Mouse (Mus musculus): ENCODE measurements at regions not wholly inside any gene's neighbourhood (a gene's known extent, or its start where the extent isn't known, plus 50 kb on each side); places are given as distances from the start of the nearest gene placed in this dataset.

DNA sequence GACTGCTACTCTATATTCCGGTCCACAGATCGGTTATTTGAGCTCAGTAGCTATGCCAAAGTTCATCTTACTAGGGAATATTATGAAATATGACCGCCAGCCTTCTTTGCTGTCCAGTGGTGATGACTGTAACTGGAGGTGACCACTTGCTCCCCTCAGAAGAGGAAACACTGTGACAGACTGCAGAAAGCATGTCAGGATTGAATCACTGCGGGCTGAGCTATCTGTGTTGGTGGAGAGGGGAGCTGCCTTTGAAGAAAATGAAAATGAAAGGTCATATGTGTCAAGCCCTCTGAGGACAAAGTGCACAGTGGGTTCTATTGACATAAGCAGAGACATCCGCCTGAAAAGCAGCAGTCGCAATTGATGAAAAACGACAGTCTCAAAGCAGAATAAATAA, 222.5 kb downstream of the 1700009N14Rik start:
- Histone ChIP-seq H3K4me3 (replicated peaks; ENCODE audit: low read length) (no peak overlapping the region), H3K4me1 (replicated peaks; ENCODE audit: low read depth, low read length) (no peaks in the 10 kb centered on the region), H3K9me3 (ENCODE audit: low read length) (peaks cover 21% of the 10 kb centered on the region; the same call in 1 of the 2 replicates), H3K36me3 (ENCODE audit: insufficient read depth, low read length) (no peaks in the 10 kb centered on the region), H3K27me3 (ENCODE audit: insufficient read depth, low read length) (no peaks in the 10 kb centered on the region)
- no peak for TF ChIP-seq NANOG (IDR thresholded peaks at IDR 0.05; ENCODE audit: borderline replicate concordance, low read length)
- no peak for TF ChIP-seq CTCF (conservative IDR thresholded peaks at IDR 0.05; ENCODE audit: low read length)
- TF ChIP-seq POU5F1 (IDR thresholded peaks at IDR 0.05; ENCODE audit: borderline replicate concordance, low read length), result no peak

DNA sequence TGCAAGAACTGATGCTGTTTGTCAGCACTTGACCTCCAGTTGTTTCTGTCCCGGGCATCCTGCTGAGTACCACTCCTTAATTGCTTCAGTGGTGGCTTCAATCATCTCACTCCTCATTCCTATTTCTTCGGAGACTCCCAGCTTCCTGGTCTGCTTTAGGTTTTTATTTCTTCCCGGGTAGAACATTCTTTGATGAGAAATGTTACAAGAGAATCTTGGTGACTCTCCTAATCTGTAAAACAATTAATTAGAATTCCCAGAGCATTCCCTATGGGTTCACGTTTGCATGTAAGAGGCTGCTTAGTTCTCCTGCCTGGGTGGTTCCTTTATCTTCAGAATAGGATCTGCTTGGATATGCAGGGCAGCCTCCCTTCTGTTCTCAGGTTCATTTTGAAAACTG, 245.1 kb downstream of the 1700009N14Rik start:
- Histone ChIP-seq H3K4me1 (replicated peaks; ENCODE audit: low read depth, low read length) (peaks cover 35% of the 10 kb centered on the region), H3K4me3 (replicated peaks; ENCODE audit: low read length) (no peak overlapping the region), H3K36me3 (ENCODE audit: insufficient read depth, low read length) (no peaks in the 10 kb centered on the region), H3K9me3 (ENCODE audit: low read length) (peaks cover 13% of the 10 kb centered on the region), H3K27me3 (ENCODE audit: insufficient read depth, low read length) (no peaks in the 10 kb centered on the region)
- TF ChIP-seq NANOG (IDR thresholded peaks at IDR 0.05; ENCODE audit: borderline replicate concordance, low read length) (peak; percentile 65; the same call in 1 of the 2 replicates), CTCF (conservative IDR thresholded peaks at IDR 0.05; ENCODE audit: low read length) (no peak), POU5F1 (IDR thresholded peaks at IDR 0.05; ENCODE audit: borderline replicate concordance, low read length) (no peak)

DNA sequence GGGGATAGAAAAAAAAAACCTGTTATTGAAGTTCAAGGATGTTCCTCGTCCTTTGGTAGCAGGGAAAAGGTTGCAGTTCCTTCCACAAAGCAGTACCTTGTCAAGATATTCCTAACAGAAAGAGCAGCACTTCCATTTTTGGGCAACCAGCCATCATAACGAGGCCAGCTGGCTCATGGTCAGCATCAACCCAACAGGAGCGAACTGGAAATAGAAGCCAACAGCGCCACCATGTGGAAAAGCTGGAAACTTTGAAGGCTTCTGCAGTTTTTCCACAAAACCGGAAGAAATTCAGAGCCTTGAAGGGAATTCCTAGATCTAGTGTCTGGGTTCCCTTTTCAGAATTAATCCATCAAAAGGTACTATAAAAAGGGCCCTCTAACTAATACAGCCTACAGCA, 247.5 kb downstream of the 1700009N14Rik start:
- no peaks in the 10 kb centered on the region for H3K27me3 ChIP-seq (ENCODE audit: insufficient read depth, low read length)
- H3K36me3 ChIP-seq (ENCODE audit: insufficient read depth, low read length), result no peaks in the 10 kb centered on the region
- peaks cover 13% of the 10 kb centered on the region for H3K9me3 ChIP-seq (ENCODE audit: low read length)
- H3K4me3 ChIP-seq (replicated peaks; ENCODE audit: low read length), result no peak overlapping the region
- no peak for TF ChIP-seq NANOG (IDR thresholded peaks at IDR 0.05; ENCODE audit: borderline replicate concordance, low read length)
- TF ChIP-seq POU5F1 (IDR thresholded peaks at IDR 0.05; ENCODE audit: borderline replicate concordance, low read length), result no peak
- TF ChIP-seq CTCF (conservative IDR thresholded peaks at IDR 0.05; ENCODE audit: low read length), result peak; percentile 58
- H3K4me1 ChIP-seq (replicated peaks; ENCODE audit: low read depth, low read length), result peaks cover 28% of the 10 kb centered on the region

DNA sequence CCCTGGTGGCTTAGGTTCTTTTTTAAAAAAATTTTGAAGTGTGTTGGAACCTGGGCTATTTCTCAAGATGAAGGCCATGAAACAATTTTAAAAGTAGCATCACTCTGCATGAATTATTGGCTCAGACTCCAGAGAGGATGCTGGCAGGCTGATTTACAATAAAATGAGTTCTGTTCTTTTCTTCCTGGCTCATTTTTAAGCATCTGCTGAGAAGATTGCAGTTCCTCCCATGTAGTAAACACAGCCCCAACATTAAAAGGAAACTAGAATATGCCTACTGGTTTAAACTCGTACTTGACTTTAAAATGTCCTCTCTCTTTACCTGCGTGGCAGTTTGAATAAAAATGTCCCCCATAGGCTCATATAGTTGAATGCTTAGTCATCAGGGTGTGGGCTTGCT, 249.3 kb downstream of the 1700009N14Rik start:
- Histone ChIP-seq H3K36me3 (ENCODE audit: insufficient read depth, low read length) (no peaks in the 10 kb centered on the region), H3K9me3 (ENCODE audit: low read length) (peaks cover 13% of the 10 kb centered on the region), H3K27me3 (ENCODE audit: insufficient read depth, low read length) (no peaks in the 10 kb centered on the region), H3K4me3 (replicated peaks; ENCODE audit: low read length) (no peak overlapping the region), H3K4me1 (replicated peaks; ENCODE audit: low read depth, low read length) (peaks cover 16% of the 10 kb centered on the region)
- TF ChIP-seq NANOG (IDR thresholded peaks at IDR 0.05; ENCODE audit: borderline replicate concordance, low read length) (no peak), POU5F1 (IDR thresholded peaks at IDR 0.05; ENCODE audit: borderline replicate concordance, low read length) (no peak), CTCF (conservative IDR thresholded peaks at IDR 0.05; ENCODE audit: low read length) (no peak)

DNA sequence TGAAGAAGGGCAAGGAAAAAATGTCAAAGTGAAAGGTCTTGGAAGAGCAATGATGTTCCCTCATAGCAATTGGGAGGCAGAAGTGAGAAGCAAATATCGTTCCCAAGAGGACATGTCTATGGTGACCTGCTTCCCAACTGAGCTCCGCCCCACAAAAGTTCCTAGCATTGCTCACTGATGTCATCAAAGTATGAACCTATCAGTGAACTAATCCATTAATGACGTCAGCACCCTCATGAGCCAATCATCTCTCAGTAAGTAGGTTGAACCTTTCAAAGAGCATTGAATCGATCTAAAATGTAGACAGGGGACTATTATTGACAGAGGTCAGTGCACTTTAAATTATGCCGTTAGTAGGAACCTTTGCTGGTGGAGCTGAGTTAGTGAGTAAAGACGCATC, 267.4 kb downstream of the 1700009N14Rik start:
- H3K36me3 ChIP-seq (ENCODE audit: insufficient read depth, low read length), result no peaks in the 10 kb centered on the region
- TF ChIP-seq POU5F1 (IDR thresholded peaks at IDR 0.05; ENCODE audit: borderline replicate concordance, low read length) (no peak), NANOG (IDR thresholded peaks at IDR 0.05; ENCODE audit: borderline replicate concordance, low read length) (no peak), CTCF (conservative IDR thresholded peaks at IDR 0.05; ENCODE audit: low read length) (no peak)
- no peaks in the 10 kb centered on the region for H3K27me3 ChIP-seq (ENCODE audit: insufficient read depth, low read length)
- peak overlapping the region; percentile 58; the same call in 1 of the 2 replicates for H3K4me3 ChIP-seq (replicated peaks; ENCODE audit: low read length)
- peaks cover 13% of the 10 kb centered on the region for H3K9me3 ChIP-seq (ENCODE audit: low read length)
- H3K4me1 ChIP-seq (replicated peaks; ENCODE audit: low read depth, low read length), result peaks cover 42% of the 10 kb centered on the region

DNA sequence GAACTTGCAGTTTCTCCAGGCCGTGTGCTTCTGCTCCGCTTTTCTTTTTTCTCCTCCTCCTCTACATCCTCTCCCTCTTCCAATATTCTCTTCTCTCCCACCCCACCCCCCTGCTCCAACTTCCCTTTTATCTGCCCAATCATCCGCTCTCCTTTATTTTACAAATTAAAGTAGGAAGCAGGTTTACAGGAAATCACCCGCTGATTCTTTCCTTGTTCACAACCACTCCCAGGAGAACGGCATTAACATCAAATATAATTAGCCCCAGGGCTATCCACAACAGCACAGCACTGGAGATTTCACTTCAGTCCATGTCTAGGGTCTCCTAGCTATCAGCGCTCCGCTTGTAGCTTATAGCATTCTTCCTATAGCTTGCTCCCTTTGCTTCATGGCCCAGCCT, 268.6 kb downstream of the 1700009N14Rik start:
- TF ChIP-seq NANOG (IDR thresholded peaks at IDR 0.05; ENCODE audit: borderline replicate concordance, low read length) (peak; percentile 48; the same call in 1 of the 2 replicates), POU5F1 (IDR thresholded peaks at IDR 0.05; ENCODE audit: borderline replicate concordance, low read length) (no peak), CTCF (conservative IDR thresholded peaks at IDR 0.05; ENCODE audit: low read length) (no peak)

DNA sequence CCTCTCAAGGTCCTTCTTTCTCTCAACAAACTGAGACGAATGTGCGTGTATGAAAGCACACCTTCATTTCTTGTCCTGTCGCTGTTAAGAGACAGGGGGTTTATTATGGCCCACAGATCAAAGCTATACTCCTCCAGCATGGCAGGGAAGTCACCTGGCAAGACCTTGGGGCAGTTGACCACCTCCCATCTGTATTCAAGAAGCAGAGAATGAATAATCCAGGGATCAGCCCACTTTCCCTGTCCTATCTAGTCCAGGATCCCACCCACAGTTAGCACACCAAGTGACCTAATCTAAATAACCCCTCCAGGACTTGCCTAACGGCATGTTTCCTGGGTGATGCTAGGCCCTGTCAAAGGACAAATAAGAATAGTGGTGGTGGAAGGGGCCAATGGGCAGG, 269.9 kb downstream of the 1700009N14Rik start:
- H3K36me3 ChIP-seq (ENCODE audit: insufficient read depth, low read length), result no peaks in the 10 kb centered on the region
- TF ChIP-seq CTCF (conservative IDR thresholded peaks at IDR 0.05; ENCODE audit: low read length) (no peak), NANOG (IDR thresholded peaks at IDR 0.05; ENCODE audit: borderline replicate concordance, low read length) (no peak), POU5F1 (IDR thresholded peaks at IDR 0.05; ENCODE audit: borderline replicate concordance, low read length) (no peak)

More for the DNA sequence above, 268.6 kb downstream of the 1700009N14Rik start:
- H3K4me3 ChIP-seq (replicated peaks; ENCODE audit: low read length), result peak overlapping the region; percentile 58
- peaks cover 42% of the 10 kb centered on the region for H3K4me1 ChIP-seq (replicated peaks; ENCODE audit: low read depth, low read length)
- H3K27me3 ChIP-seq (ENCODE audit: insufficient read depth, low read length), result no peaks in the 10 kb centered on the region
- no peaks in the 10 kb centered on the region for H3K36me3 ChIP-seq (ENCODE audit: insufficient read depth, low read length)
- peaks cover 17% of the 10 kb centered on the region for H3K9me3 ChIP-seq (ENCODE audit: low read length)

DNA sequence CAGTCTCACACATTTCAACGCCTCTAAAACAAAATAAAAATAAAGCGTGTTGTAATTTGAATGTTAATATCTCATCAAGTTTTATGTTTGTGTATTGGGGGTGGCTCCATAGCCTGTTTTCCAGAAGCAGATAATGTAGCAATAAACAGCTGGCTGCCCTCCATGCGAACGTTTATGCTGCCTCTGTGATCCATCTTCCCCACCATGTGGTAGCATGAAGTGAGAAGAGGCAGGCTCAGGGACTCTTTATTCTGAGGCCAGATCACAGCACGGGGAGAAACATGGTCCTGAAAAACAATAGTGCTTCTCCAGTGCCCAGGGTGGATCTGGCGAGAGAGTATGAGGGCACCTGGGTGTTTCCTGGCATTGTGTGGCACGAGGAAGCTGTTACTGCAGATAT, 271.4 kb downstream of the 1700009N14Rik start:
- Histone ChIP-seq H3K27me3 (ENCODE audit: insufficient read depth, low read length) (no peaks in the 10 kb centered on the region), H3K4me1 (replicated peaks; ENCODE audit: low read depth, low read length) (peaks cover 42% of the 10 kb centered on the region), H3K9me3 (ENCODE audit: low read length) (peaks cover 17% of the 10 kb centered on the region), H3K4me3 (replicated peaks; ENCODE audit: low read length) (no peak overlapping the region), H3K36me3 (ENCODE audit: insufficient read depth, low read length) (no peaks in the 10 kb centered on the region)
- TF ChIP-seq CTCF (conservative IDR thresholded peaks at IDR 0.05; ENCODE audit: low read length) (no peak), POU5F1 (IDR thresholded peaks at IDR 0.05; ENCODE audit: borderline replicate concordance, low read length) (no peak), NANOG (IDR thresholded peaks at IDR 0.05; ENCODE audit: borderline replicate concordance, low read length) (no peak)

More for the DNA sequence above, 269.9 kb downstream of the 1700009N14Rik start:
- peaks cover 42% of the 10 kb centered on the region for H3K4me1 ChIP-seq (replicated peaks; ENCODE audit: low read depth, low read length)
- H3K27me3 ChIP-seq (ENCODE audit: insufficient read depth, low read length), result no peaks in the 10 kb centered on the region
- H3K9me3 ChIP-seq (ENCODE audit: low read length), result peaks cover 17% of the 10 kb centered on the region
- no peak overlapping the region for H3K4me3 ChIP-seq (replicated peaks; ENCODE audit: low read length)

DNA sequence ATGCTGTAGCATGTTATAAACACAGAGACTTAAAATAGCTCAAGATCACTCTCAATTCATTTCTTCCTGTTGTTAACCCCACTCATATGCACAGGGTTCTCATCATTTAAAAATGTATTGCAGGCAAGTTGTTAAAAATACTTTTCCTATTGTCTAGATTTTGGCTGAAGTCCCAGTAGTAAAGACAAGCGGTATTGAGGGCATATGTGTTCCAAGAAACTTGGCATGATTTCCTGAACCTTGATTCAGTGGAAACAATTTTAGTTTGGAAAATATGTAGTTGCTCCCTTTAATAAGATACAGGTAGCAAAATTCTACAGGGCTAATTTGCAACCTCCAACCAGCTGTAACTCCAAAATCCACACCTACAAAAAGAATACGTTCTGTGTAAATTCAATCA, 315.5 kb downstream of the 1700009N14Rik start:
- TF ChIP-seq POU5F1 (IDR thresholded peaks at IDR 0.05; ENCODE audit: borderline replicate concordance, low read length), result no peak
- no peak for TF ChIP-seq NANOG (IDR thresholded peaks at IDR 0.05; ENCODE audit: borderline replicate concordance, low read length)
- no peak for TF ChIP-seq CTCF (conservative IDR thresholded peaks at IDR 0.05; ENCODE audit: low read length)
- no peaks in the 10 kb centered on the region for H3K27me3 ChIP-seq (ENCODE audit: insufficient read depth, low read length)
- no peak overlapping the region for H3K4me3 ChIP-seq (replicated peaks; ENCODE audit: low read length)
- peaks cover 7% of the 10 kb centered on the region for H3K9me3 ChIP-seq (ENCODE audit: low read length)
- H3K36me3 ChIP-seq (ENCODE audit: insufficient read depth, low read length), result no peaks in the 10 kb centered on the region
- H3K4me1 ChIP-seq (replicated peaks; ENCODE audit: low read depth, low read length), result no peaks in the 10 kb centered on the region
